Mouse (Mus musculus): ENCODE results near the gene Stk11. TPM values are rescaled to one million over a fixed set of nuclear protein-coding genes. Genes with fewer than 3 reads are reported as not detected.

Gene Stk11
- polyA plus RNA-seq (2016; fragmentation: Nextera tagmentation; extraction: Ambion mirVana) = 18.5 and 21.1 TPM in 2 replicates

DNA sequence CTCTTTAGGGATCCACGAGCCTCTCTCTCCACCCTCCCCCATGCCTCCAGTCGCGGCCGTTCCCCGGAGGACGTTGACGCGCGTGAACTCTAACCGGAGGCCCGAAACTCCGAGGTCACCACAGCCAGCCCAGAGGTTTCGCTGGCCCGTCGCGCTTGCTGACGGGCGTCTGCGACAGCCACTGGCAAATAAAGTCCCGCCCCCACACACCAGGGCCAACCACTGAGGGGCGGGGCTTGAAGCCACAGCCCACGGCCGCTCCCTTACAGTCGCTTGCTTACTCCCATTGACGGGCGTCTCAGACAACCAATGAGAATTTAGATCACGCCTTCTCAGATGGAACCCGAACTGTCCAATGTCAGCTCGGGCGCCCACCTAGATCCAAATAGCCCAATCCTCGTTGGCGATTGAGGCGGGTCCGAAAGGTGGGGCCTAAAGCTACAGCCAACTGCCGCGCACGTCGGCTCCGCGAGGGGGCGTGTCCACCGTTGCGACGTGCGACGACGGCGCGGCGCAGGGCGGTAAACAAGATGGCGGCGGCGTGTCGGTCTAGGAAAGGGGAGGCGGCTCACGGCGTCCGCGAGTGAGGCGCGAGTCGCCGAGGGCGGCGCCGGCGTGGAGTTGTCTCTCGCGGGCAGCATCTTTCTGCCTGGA lies at the start of gene Stk11:
Gene Stk11, plus strand, starts transcription at position 514 of the 654 bp plus-strand sequence.
- Histone ChIP-seq H3K4me3 (peak within 1 kb of the TSS; percentile 92), H3K27me3 (ENCODE audit: insufficient read depth, poor library complexity, severe bottlenecking) (no peaks in the 10 kb centered on the region), H3K36me3 (peaks cover 34% of the 10 kb centered on the region), H3K9me3 (no peaks in the 10 kb centered on the region), H3K27ac (peak within 1 kb of the TSS; percentile 95), H3K4me1 (replicated peaks) (peaks cover 49% of the 10 kb centered on the region)
- DNase-seq (ENCODE audit: low spot score) = peak; percentile 99
- WGBS = under 1% methylated on average over 70 of the region's 70 CpGs

- Histone ChIP-seq H3K36me3 (peaks cover 34% of the 10 kb centered on the region), H3K27ac (no peak overlapping the region), H3K9me3 (no peaks in the 10 kb centered on the region), H3K4me3 (no peak overlapping the region), H3K27me3 (ENCODE audit: insufficient read depth, poor library complexity, severe bottlenecking) (no peaks in the 10 kb centered on the region), H3K4me1 (replicated peaks) (peaks cover 31% of the 10 kb centered on the region)
- DNase-seq (ENCODE audit: low spot score) = no peak
- WGBS = 89% methylated on average over 6 of the region's 7 CpGs
Measured at GRCm38 (mm10) chr10:80069251-80069650, 46.4 kb upstream of the Stk11 start.

GRCm38 (mm10) chr10:80069948-80070450 lies 45.6 kb upstream of the Stk11 start:
- no peaks in the 10 kb centered on the region for H3K9me3 ChIP-seq
- peaks cover 27% of the 10 kb centered on the region for H3K36me3 ChIP-seq
- WGBS = 88% methylated on average over 4 of the region's 4 CpGs
- no peak for DNase-seq (ENCODE audit: low spot score)
- H3K4me1 ChIP-seq (replicated peaks) = peaks cover 39% of the 10 kb centered on the region
- H3K27ac ChIP-seq = no peak overlapping the region
- H3K27me3 ChIP-seq (ENCODE audit: insufficient read depth, poor library complexity, severe bottlenecking) = peaks cover 2% of the 10 kb centered on the region; the same call in 1 of the 2 replicates
- no peak overlapping the region for H3K4me3 ChIP-seq

GRCm38 (mm10) chr10:80070837-80071515 lies 44.6 kb upstream of the Stk11 start:
- peaks cover 49% of the 10 kb centered on the region for H3K4me1 ChIP-seq (replicated peaks)
- H3K4me3 ChIP-seq = peak overlapping the region; percentile 11; the same call in 1 of the 2 replicates
- no peaks in the 10 kb centered on the region for H3K9me3 ChIP-seq
- H3K36me3 ChIP-seq = peaks cover 23% of the 10 kb centered on the region
- 68% methylated on average over 9 of the region's 9 CpGs for WGBS
- H3K27ac ChIP-seq = peak overlapping the region; percentile 67
- peaks cover 4% of the 10 kb centered on the region; the same call in 1 of the 2 replicates for H3K27me3 ChIP-seq (ENCODE audit: insufficient read depth, poor library complexity, severe bottlenecking)
- no peak for DNase-seq (ENCODE audit: low spot score)

- H3K4me3 ChIP-seq = no peak overlapping the region
- no peak for DNase-seq (ENCODE audit: low spot score)
- H3K36me3 ChIP-seq = peaks cover 19% of the 10 kb centered on the region
- H3K27me3 ChIP-seq (ENCODE audit: insufficient read depth, poor library complexity, severe bottlenecking) = peaks cover 4% of the 10 kb centered on the region; the same call in 1 of the 2 replicates
- peaks cover 52% of the 10 kb centered on the region for H3K4me1 ChIP-seq (replicated peaks)
- peak overlapping the region; percentile 9; the same call in 1 of the 2 replicates for H3K27ac ChIP-seq
- WGBS = 81% methylated on average over 3 of the region's 3 CpGs
- H3K9me3 ChIP-seq = no peaks in the 10 kb centered on the region
Measured at GRCm38 (mm10) chr10:80071516-80071900, 44.1 kb upstream of the Stk11 start.

DNA sequence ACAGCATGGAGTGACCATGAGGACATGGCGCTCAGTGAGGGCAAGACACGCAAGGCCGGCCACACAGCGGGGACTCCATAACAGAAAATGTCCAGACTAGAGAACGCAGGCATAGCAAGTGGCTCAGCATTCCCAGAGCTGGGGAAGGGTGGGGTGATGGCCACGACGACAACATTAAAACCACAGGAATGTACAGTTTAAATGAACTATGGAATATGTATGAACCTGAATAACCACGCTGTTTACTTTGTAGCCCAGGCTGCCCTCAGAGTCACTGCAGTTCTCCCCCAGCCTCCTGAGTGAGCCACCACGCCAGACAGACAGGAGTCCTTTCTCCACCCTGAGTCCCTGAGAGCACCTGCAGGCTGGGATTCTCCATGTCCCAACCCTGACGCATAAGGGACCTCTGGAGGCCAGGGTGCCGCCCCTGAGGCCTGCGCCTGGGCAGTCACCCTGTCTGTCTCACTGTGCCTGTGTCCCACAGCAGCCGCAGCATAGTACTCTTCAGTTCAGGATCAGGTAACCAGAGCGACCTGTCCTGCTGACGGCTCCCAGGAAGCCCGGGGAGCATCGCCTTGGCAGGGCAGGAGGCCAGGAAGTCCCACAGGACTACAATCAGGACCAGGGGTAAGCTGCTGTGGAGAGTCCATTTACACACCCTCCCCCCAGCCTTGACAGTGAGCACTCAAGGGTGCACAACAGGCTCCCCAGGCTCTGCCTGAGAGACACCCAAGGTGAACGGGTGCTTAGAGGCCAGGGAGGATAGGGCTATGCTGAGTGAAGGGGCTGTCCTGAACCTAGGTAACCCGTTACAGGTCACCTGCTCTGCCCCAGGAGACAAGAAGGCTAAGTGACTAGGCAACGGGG lies 42.7 kb upstream of the Stk11 start:
- H3K36me3 ChIP-seq = peaks cover 13% of the 10 kb centered on the region; the same call in 1 of the 2 replicates
- 82% methylated on average over 20 of the region's 20 CpGs for WGBS
- no peak overlapping the region for H3K4me3 ChIP-seq
- no peaks in the 10 kb centered on the region for H3K9me3 ChIP-seq
- no peak for DNase-seq (ENCODE audit: low spot score)
- peaks cover 52% of the 10 kb centered on the region for H3K4me1 ChIP-seq (replicated peaks)
- peaks cover 4% of the 10 kb centered on the region; the same call in 1 of the 2 replicates for H3K27me3 ChIP-seq (ENCODE audit: insufficient read depth, poor library complexity, severe bottlenecking)
- H3K27ac ChIP-seq = peak overlapping the region; percentile 50

GRCm38 (mm10) chr10:80074813-80075601 lies 40.6 kb upstream of the Stk11 start:
- 19% methylated on average over 28 of the region's 28 CpGs for WGBS
- Histone ChIP-seq H3K27me3 (ENCODE audit: insufficient read depth, poor library complexity, severe bottlenecking) (peaks cover 4% of the 10 kb centered on the region; the same call in 1 of the 2 replicates), H3K4me3 (peak overlapping the region; percentile 28), H3K36me3 (peaks cover 26% of the 10 kb centered on the region), H3K9me3 (no peaks in the 10 kb centered on the region), H3K4me1 (replicated peaks) (peaks cover 51% of the 10 kb centered on the region), H3K27ac (peak overlapping the region; percentile 35; the same call in 1 of the 2 replicates)
- peak; percentile 32 for DNase-seq (ENCODE audit: low spot score)

- no peak overlapping the region; the same call in 1 of the 2 replicates for H3K4me3 ChIP-seq
- H3K4me1 ChIP-seq (replicated peaks) = peaks cover 46% of the 10 kb centered on the region
- peak overlapping the region; percentile 23; the same call in 1 of the 2 replicates for H3K27ac ChIP-seq
- WGBS = 24% methylated on average over 1 of the region's 1 CpGs
- peaks cover 36% of the 10 kb centered on the region for H3K36me3 ChIP-seq
- no peaks in the 10 kb centered on the region for H3K9me3 ChIP-seq
- no peak for DNase-seq (ENCODE audit: low spot score)
- H3K27me3 ChIP-seq (ENCODE audit: insufficient read depth, poor library complexity, severe bottlenecking) = peaks cover 4% of the 10 kb centered on the region; the same call in 1 of the 2 replicates
Measured at GRCm38 (mm10) chr10:80075924-80076323, 39.7 kb upstream of the Stk11 start.

DNA sequence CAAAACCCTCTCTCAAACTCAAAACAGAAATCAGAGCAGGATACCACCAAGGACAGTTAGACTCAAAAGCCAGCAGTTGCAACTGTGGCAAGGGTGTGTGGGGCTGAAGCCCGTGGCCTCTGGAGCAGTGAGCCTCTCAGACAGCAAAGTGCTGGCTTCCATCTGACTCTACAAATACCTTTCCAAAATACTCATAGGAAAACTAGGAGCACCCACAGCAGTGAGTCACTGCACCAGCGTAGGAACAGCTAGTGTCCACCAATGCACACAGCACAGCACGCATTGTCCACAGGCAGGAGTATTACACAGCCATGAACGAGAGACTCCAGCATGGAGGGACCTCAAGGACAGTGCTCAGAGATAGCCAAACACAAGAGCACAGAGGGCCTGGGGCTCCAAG lies 39.2 kb upstream of the Stk11 start:
- peaks cover 4% of the 10 kb centered on the region; the same call in 1 of the 2 replicates for H3K27me3 ChIP-seq (ENCODE audit: insufficient read depth, poor library complexity, severe bottlenecking)
- no peak for DNase-seq (ENCODE audit: low spot score)
- H3K4me1 ChIP-seq (replicated peaks) = peaks cover 43% of the 10 kb centered on the region
- H3K27ac ChIP-seq = no peak overlapping the region
- no peaks in the 10 kb centered on the region for H3K9me3 ChIP-seq
- no peak overlapping the region for H3K4me3 ChIP-seq
- WGBS = 87% methylated on average over 4 of the region's 4 CpGs
- peaks cover 40% of the 10 kb centered on the region for H3K36me3 ChIP-seq

DNA sequence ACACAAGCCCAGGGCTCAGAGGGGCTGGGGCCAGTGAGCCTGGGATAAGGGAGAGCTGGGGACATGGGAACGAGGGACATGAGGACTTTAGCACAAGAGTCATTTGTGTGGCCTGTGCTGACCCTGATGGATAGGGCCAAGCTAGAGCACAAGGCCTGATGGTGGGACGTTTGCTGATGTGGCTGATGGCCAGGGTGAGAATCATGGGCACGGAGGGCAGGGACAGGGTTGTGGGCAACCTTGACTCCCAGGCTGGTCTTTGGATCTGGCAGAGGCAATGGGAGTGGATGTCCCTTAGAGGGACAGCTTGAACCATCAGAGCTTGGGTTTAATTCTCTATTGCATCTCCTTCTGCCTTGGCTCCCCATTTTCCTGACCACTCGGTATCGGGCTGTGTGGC lies 38.3 kb upstream of the Stk11 start:
- peaks cover 36% of the 10 kb centered on the region for H3K4me1 ChIP-seq (replicated peaks)
- DNase-seq (ENCODE audit: low spot score) = no peak
- H3K9me3 ChIP-seq = no peaks in the 10 kb centered on the region
- H3K36me3 ChIP-seq = peaks cover 46% of the 10 kb centered on the region
- H3K27me3 ChIP-seq (ENCODE audit: insufficient read depth, poor library complexity, severe bottlenecking) = peaks cover 4% of the 10 kb centered on the region; the same call in 1 of the 2 replicates
- no peak overlapping the region for H3K4me3 ChIP-seq
- H3K27ac ChIP-seq = no peak overlapping the region
- WGBS = 89% methylated on average over 5 of the region's 5 CpGs

- 82% methylated on average over 1 of the region's 1 CpGs for WGBS
- H3K36me3 ChIP-seq = peaks cover 54% of the 10 kb centered on the region
- no peak overlapping the region for H3K4me3 ChIP-seq
- H3K4me1 ChIP-seq (replicated peaks) = peaks cover 25% of the 10 kb centered on the region
- H3K27me3 ChIP-seq (ENCODE audit: insufficient read depth, poor library complexity, severe bottlenecking) = peaks cover 4% of the 10 kb centered on the region; the same call in 1 of the 2 replicates
- H3K27ac ChIP-seq = no peak overlapping the region
- H3K9me3 ChIP-seq = no peaks in the 10 kb centered on the region
- no peak for DNase-seq (ENCODE audit: low spot score)
Measured at GRCm38 (mm10) chr10:80078366-80078765, 37.2 kb upstream of the Stk11 start.

Data from hindbrain, embryonic 10.5 days (tissue).